Mouse (Mus musculus): ENCODE data around the gene Tcea2. TPM values are rescaled to one million over a fixed set of nuclear protein-coding genes. Genes with fewer than 3 reads are reported as not detected.

Tcea2 gene
- total and polyA plus RNA-seq, 3 experiments = 0.28 to 1.2 TPM; not detected in 1

DNA sequence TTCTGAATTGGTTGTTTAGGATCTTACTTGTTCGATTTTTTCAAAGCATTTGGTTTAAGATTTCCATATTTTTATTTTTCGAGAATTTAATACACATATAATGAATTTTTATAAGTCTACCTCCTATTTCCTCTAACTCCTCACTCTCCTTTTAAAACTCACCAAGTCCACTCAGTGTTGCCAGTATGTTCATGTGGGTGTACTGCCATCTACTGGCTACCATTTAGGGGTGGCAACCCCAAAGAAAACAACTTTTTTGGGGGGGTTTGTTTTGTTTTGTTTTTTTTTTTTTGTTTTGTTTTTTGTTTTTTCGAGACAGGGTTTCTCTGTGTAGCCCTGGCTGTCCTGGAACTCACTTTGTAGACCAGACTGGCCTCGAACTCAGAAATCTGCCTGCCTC lies 26.6 kb downstream of the Tcea2 start:
- H3K27me3 ChIP-seq (ENCODE audit: insufficient read depth, low read length) = peaks cover 6% of the 10 kb centered on the region
- TF ChIP-seq GATA1 (IDR thresholded peaks at IDR 0.05; ENCODE audit: borderline replicate concordance, low read length) = no peak
- TF ChIP-seq TAL1 (conservative IDR thresholded peaks at IDR 0.05; ENCODE audit: low read depth, low read length) = no peak
- no peak for TF ChIP-seq POLR2AphosphoS5 (IDR thresholded peaks at IDR 0.05; ENCODE audit: insufficient replicate concordance, low read depth, low read length)
- TF ChIP-seq CTCF (IDR thresholded peaks at IDR 0.05; ENCODE audit: low read depth, low read length) = no peak
- TF ChIP-seq GATA2 (IDR thresholded peaks at IDR 0.05; ENCODE audit: borderline replicate concordance, low read depth, low read length) = no peak
- peak; percentile 38 for DNase-seq (ENCODE audit: low spot score)
- no peak overlapping the region for H3K4me3 ChIP-seq (ENCODE audit: low read depth, low read length)
- no peaks in the 10 kb centered on the region for H3K36me3 ChIP-seq (replicated peaks)
- H3K4me1 ChIP-seq (ENCODE audit: insufficient read depth, low read depth, low read length) = no peaks in the 10 kb centered on the region
- no peaks in the 10 kb centered on the region for H3K9me3 ChIP-seq (replicated peaks)
- ATAC-seq (ENCODE audit: extremely low read depth, insufficient number of reproducible peaks, low FRiP score, poor library complexity, severe bottlenecking) = no peak

DNA sequence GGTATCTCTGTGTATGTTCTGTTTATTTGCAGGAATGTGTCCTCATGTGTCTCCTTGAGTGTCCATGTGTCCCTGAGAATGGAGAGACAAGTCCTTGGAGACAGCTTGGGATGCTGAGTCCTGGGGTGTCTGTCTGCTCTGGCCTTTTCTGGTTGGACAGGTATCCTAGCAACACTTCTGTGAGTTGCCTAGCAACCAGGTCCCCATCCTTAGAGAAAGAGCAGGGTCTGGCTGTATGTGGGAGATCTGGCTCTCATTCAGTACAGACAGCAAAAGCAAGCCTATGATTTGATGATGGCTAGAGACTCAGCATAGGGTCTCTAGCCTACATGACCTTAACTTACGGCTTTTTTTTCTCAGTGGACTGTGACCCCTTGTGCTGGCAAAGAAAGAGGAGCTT lies 33.6 kb downstream of the Tcea2 start:
- H3K4me3 ChIP-seq (ENCODE audit: low read depth, low read length) = no peak overlapping the region
- ATAC-seq (ENCODE audit: extremely low read depth, insufficient number of reproducible peaks, low FRiP score, poor library complexity, severe bottlenecking) (no peak), DNase-seq (ENCODE audit: low spot score) (no peak)
- H3K9me3 ChIP-seq (replicated peaks) = no peaks in the 10 kb centered on the region
- TF ChIP-seq TAL1 (conservative IDR thresholded peaks at IDR 0.05; ENCODE audit: low read depth, low read length) = no peak
- no peak for TF ChIP-seq GATA2 (IDR thresholded peaks at IDR 0.05; ENCODE audit: borderline replicate concordance, low read depth, low read length)
- no peak for TF ChIP-seq GATA1 (IDR thresholded peaks at IDR 0.05; ENCODE audit: borderline replicate concordance, low read length)
- TF ChIP-seq CTCF (IDR thresholded peaks at IDR 0.05; ENCODE audit: low read depth, low read length) = no peak
- no peak for TF ChIP-seq POLR2AphosphoS5 (IDR thresholded peaks at IDR 0.05; ENCODE audit: insufficient replicate concordance, low read depth, low read length)
- peaks cover 22% of the 10 kb centered on the region for H3K27me3 ChIP-seq (ENCODE audit: insufficient read depth, low read length)
- H3K36me3 ChIP-seq (replicated peaks) = no peaks in the 10 kb centered on the region
- no peaks in the 10 kb centered on the region for H3K4me1 ChIP-seq (ENCODE audit: insufficient read depth, low read depth, low read length)

DNA sequence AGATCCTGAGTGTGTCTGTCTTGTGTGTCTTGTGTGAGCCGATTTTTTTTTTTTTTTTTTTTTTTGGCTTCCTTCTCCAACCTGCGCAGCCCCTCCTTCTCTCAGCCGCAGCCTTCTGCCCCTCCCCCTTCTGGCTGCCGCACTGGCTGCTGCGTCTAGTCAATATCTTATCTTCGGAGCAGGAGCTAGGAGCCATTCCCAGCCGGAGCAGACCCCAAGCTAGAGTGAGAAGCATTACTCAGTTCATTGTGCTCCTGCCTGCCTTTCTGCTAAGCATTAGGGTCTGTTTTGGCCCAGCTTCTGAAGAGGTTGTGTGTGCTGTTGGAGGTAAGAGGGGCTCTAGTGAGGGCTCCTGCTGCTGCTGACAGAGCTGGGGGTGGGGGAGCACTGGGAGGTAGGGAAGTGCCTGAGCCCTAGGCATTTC lies 34.8 kb downstream of the Tcea2 start, which contains the start of gene Oprl1:
TSS of gene Oprl1 (plus strand) at position 114 of the 424 bp plus-strand sequence.
- ATAC-seq (ENCODE audit: extremely low read depth, insufficient number of reproducible peaks, low FRiP score, poor library complexity, severe bottlenecking) (no peak), DNase-seq (ENCODE audit: low spot score) (no peak)
- no peaks in the 10 kb centered on the region for H3K9me3 ChIP-seq (replicated peaks)
- H3K4me3 ChIP-seq (ENCODE audit: low read depth, low read length) = no peak within 1 kb of the TSS
- no peaks in the 10 kb centered on the region for H3K4me1 ChIP-seq (ENCODE audit: insufficient read depth, low read depth, low read length)
- H3K36me3 ChIP-seq (replicated peaks) = no peaks in the 10 kb centered on the region
- peaks cover 21% of the 10 kb centered on the region for H3K27me3 ChIP-seq (ENCODE audit: insufficient read depth, low read length)
- no peak for TF ChIP-seq CTCF (IDR thresholded peaks at IDR 0.05; ENCODE audit: low read depth, low read length)
- TF ChIP-seq GATA2 (IDR thresholded peaks at IDR 0.05; ENCODE audit: borderline replicate concordance, low read depth, low read length) = no peak
- TF ChIP-seq TAL1 (conservative IDR thresholded peaks at IDR 0.05; ENCODE audit: low read depth, low read length) = no peak
- TF ChIP-seq GATA1 (IDR thresholded peaks at IDR 0.05; ENCODE audit: borderline replicate concordance, low read length) = no peak
- TF ChIP-seq POLR2AphosphoS5 (IDR thresholded peaks at IDR 0.05; ENCODE audit: insufficient replicate concordance, low read depth, low read length) = no peak

- Histone ChIP-seq H3K9me3 (replicated peaks) (no peaks in the 10 kb centered on the region), H3K4me3 (ENCODE audit: low read depth, low read length) (no peak overlapping the region), H3K27me3 (ENCODE audit: insufficient read depth, low read length) (peaks cover 21% of the 10 kb centered on the region)
Measured at GRCm38 (mm10) chr2:181715382-181715781, 35.3 kb downstream of the Tcea2 start.

DNA sequence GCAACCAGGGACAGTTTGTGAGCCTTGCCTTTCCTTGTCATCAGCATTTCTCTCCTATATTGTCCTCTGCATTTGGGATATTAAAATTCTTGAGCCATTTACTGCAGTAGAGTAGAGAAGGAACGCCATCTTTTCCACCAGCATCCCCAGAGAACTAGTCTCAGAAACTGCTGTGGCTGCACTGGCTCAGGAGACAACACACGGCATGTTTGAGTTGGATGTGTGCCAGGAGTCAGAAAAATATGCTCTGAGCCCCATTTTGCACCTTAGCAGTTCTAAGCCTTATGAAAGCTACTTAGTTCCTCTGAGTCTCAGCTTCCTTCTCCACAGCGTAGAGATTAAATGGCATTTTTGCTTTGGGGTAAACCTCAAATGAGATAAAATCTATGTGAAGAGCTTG lies 36.9 kb downstream of the Tcea2 start:
- Histone ChIP-seq H3K27me3 (ENCODE audit: insufficient read depth, low read length) (peaks cover 21% of the 10 kb centered on the region), H3K4me3 (ENCODE audit: low read depth, low read length) (no peak overlapping the region), H3K9me3 (replicated peaks) (no peaks in the 10 kb centered on the region), H3K36me3 (replicated peaks) (no peaks in the 10 kb centered on the region), H3K4me1 (ENCODE audit: insufficient read depth, low read depth, low read length) (no peaks in the 10 kb centered on the region)
- TF ChIP-seq POLR2AphosphoS5 (IDR thresholded peaks at IDR 0.05; ENCODE audit: insufficient replicate concordance, low read depth, low read length) (no peak), GATA2 (IDR thresholded peaks at IDR 0.05; ENCODE audit: borderline replicate concordance, low read depth, low read length) (no peak), CTCF (IDR thresholded peaks at IDR 0.05; ENCODE audit: low read depth, low read length) (no peak), TAL1 (conservative IDR thresholded peaks at IDR 0.05; ENCODE audit: low read depth, low read length) (no peak), GATA1 (IDR thresholded peaks at IDR 0.05; ENCODE audit: borderline replicate concordance, low read length) (no peak)
- no peak for ATAC-seq (ENCODE audit: extremely low read depth, insufficient number of reproducible peaks, low FRiP score, poor library complexity, severe bottlenecking)
- no peak for DNase-seq (ENCODE audit: low spot score)

More at GRCm38 (mm10) chr2:181715382-181715781, 35.3 kb downstream of the Tcea2 start:
- no peak for TF ChIP-seq GATA2 (IDR thresholded peaks at IDR 0.05; ENCODE audit: borderline replicate concordance, low read depth, low read length)
- no peak for TF ChIP-seq TAL1 (conservative IDR thresholded peaks at IDR 0.05; ENCODE audit: low read depth, low read length)
- TF ChIP-seq POLR2AphosphoS5 (IDR thresholded peaks at IDR 0.05; ENCODE audit: insufficient replicate concordance, low read depth, low read length) = no peak
- no peak for TF ChIP-seq CTCF (IDR thresholded peaks at IDR 0.05; ENCODE audit: low read depth, low read length)
- no peak for TF ChIP-seq GATA1 (IDR thresholded peaks at IDR 0.05; ENCODE audit: borderline replicate concordance, low read length)
- no peak for ATAC-seq (ENCODE audit: extremely low read depth, insufficient number of reproducible peaks, low FRiP score, poor library complexity, severe bottlenecking)
- Histone ChIP-seq H3K4me1 (ENCODE audit: insufficient read depth, low read depth, low read length) (no peaks in the 10 kb centered on the region), H3K36me3 (replicated peaks) (no peaks in the 10 kb centered on the region)
- DNase-seq (ENCODE audit: low spot score) = no peak

DNA sequence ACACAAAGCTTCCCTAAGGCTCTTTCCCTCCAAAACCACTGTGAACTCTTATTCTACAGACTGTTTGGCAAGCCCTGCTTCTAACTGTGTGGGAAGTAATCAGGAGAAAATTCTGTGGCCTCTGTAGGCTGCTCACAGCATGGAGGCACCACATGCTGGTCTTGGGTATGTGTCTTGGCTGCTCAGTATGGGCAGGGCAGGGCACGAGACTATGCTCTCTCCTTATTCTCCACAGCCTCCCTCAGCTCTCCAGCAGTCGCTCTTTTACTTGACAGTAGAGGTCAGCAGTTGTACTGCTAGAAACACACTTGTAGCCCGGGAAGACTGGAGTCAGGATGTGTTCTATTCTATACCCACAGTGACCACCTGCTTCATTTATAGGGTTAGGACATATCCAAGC lies 40.0 kb downstream of the Tcea2 start:
- ATAC-seq (ENCODE audit: extremely low read depth, insufficient number of reproducible peaks, low FRiP score, poor library complexity, severe bottlenecking) (no peak), DNase-seq (ENCODE audit: low spot score) (no peak)
- H3K36me3 ChIP-seq (replicated peaks) = no peaks in the 10 kb centered on the region
- H3K4me3 ChIP-seq (ENCODE audit: low read depth, low read length) = no peak overlapping the region
- no peaks in the 10 kb centered on the region for H3K9me3 ChIP-seq (replicated peaks)
- H3K4me1 ChIP-seq (ENCODE audit: insufficient read depth, low read depth, low read length) = no peaks in the 10 kb centered on the region
- TF ChIP-seq GATA1 (IDR thresholded peaks at IDR 0.05; ENCODE audit: borderline replicate concordance, low read length) = no peak
- no peak for TF ChIP-seq POLR2AphosphoS5 (IDR thresholded peaks at IDR 0.05; ENCODE audit: insufficient replicate concordance, low read depth, low read length)
- TF ChIP-seq TAL1 (conservative IDR thresholded peaks at IDR 0.05; ENCODE audit: low read depth, low read length) = no peak
- no peak for TF ChIP-seq GATA2 (IDR thresholded peaks at IDR 0.05; ENCODE audit: borderline replicate concordance, low read depth, low read length)
- TF ChIP-seq CTCF (IDR thresholded peaks at IDR 0.05; ENCODE audit: low read depth, low read length) = no peak
- peaks cover 12% of the 10 kb centered on the region for H3K27me3 ChIP-seq (ENCODE audit: insufficient read depth, low read length)

Measured in G1E (cell line).